Mouse (Mus musculus): ENCODE data around the gene Fam120c.

The Fam120c gene

GRCm38 (mm10) chrX:151520458-151521322, 176.7 kb downstream of the Fam120c start, which contains the start of gene Phf8:
Gene Phf8, plus strand, starts transcription at chrX:151520672.
- peak; percentile 75 for DNase-seq (ENCODE audit: low read depth, low spot score)

Data from WW6 (cell line).